Mouse (Mus musculus) urinary bladder, adult 2 months (tissue): ENCODE data around the gene Tns4. TPM values are rescaled to one million over a fixed set of nuclear protein-coding genes. Genes with fewer than 3 reads are reported as not detected.

Source experiments
- polyA plus RNA-seq: library from polyadenylated mRNA; depleted of rRNA; stranded (reverse); fragments of >200 nt; gene quantifications from 2 replicates; pipeline ENCODE4 v1.2.3, GENCODE M21; 2012; rRNA removed

The Tns4 gene
- polyA plus RNA-seq, 1 experiment, result 26.0 TPM

Other genes with a start within 250 kb of the Tns4 start
- gene Wipf2, start 225.7 kb downstream of the Tns4 start, polyA plus RNA-seq, result 19.2 and 26.0 TPM in 2 replicates
- 2.7 and 3.8 TPM in 2 replicates for gene Cdc6, start 181.5 kb downstream of the Tns4 start, polyA plus RNA-seq
- gene Rara, start 161.5 kb downstream of the Tns4 start, polyA plus RNA-seq, result 8.5 and 13.7 TPM in 2 replicates
- gene Gjd3, start 106.3 kb downstream of the Tns4 start, polyA plus RNA-seq, result 0.55 and 0.87 TPM in 2 replicates
- gene Top2a, start 65.1 kb downstream of the Tns4 start, polyA plus RNA-seq, result 4.7 and 6.0 TPM in 2 replicates
- 248 and 341 TPM in 2 replicates for gene Igfbp4, start 48.1 kb downstream of the Tns4 start, polyA plus RNA-seq
- 1.0 and 1.3 TPM in 2 replicates for gene Ccr7, start 65.8 kb upstream of the Tns4 start, polyA plus RNA-seq
- 60.3 and 81.1 TPM in 2 replicates for gene Smarce1, start 141.7 kb upstream of the Tns4 start, polyA plus RNA-seq
- gene Krt222, start 154.8 kb upstream of the Tns4 start, polyA plus RNA-seq, result 0.23 and 0.27 TPM in 2 replicates
- not detected in 2 replicates for gene Krt24, start 196.0 kb upstream of the Tns4 start, polyA plus RNA-seq
- not detected in 2 replicates for gene Krt25, start 233.6 kb upstream of the Tns4 start, polyA plus RNA-seq
- gene Krt26, start 248.7 kb upstream of the Tns4 start, polyA plus RNA-seq, result not detected in 2 replicates